ENCODE assay signal across 12 mouse cellular contexts in the genomic region with DNA sequence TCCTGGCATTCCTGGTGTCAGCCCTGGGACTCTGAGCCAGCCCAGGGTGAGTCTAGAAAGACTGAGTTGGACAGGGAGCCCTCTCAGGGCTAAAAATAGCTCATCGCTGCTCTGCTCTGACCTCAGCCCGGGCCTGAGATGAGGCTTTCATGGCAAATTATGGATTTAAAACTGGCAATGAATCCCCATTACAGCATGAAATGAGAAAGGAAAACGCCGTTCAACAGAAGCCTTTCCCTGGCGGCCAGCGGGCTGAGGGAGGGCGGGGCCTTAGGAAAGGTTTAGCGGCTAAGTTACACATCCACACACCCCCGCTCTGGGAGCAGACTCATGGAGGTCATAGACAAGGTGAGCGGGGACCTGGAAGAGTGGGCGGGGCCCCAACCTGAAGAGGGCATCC.
DNase-seq lines count a peak whose midpoint lies in the region; ATAC-seq and TF ChIP-seq lines count a peak whose summit lies in the region.
"Had no signal": no experiment of that assay in that cellular context is flagged by ENCODE, and none has a peak within 500 bp of the region (broad histone marks: within the 10 kb centered on the region; RNA-seq: fewer than 3 reads in every experiment).

No protein-coding gene starts in this region.

- no peak overlapping the region for H3K4me3 ChIP-seq in heart, embryonic 14.5 days (ENCODE audit: control insufficient read depth in 1 of 2, insufficient read depth in 1 of 2, low read depth in 1 of 2, low read length in 2 of 2)
- H3K4me3 ChIP-seq in lung, postnatal 0 days (ENCODE audit: low read depth, low read length): no peak overlapping the region
- H3K4me3 ChIP-seq in kidney, embryonic 15.5 days (replicated peaks): no peak overlapping the region

- no peaks in the 10 kb centered on the region for H3K9me3 ChIP-seq in heart, embryonic 14.5 days (ENCODE audit: control insufficient read depth, low read length)
- H3K9me3 ChIP-seq in lung, postnatal 0 days (ENCODE audit: low read length): no peaks in the 10 kb centered on the region
- no peaks in the 10 kb centered on the region for H3K9me3 ChIP-seq in kidney, embryonic 15.5 days (replicated peaks)

- H3K27ac ChIP-seq in heart, embryonic 14.5 days (replicated peaks in 1 of 2; ENCODE audit: control insufficient read depth in 1 of 2, insufficient read depth in 1 of 2, low read depth in 2 of 2, low read length in 2 of 2): peak overlapping the region; percentile 77 to 82
- no peak overlapping the region for H3K27ac ChIP-seq in lung, postnatal 0 days (ENCODE audit: low read length)
- no peak overlapping the region for H3K27ac ChIP-seq in kidney, embryonic 15.5 days
- H3K27ac ChIP-seq: kidney, postnatal 0 days; liver, embryonic 14.5 days had no signal

- no peak overlapping the region for H3K9ac ChIP-seq in heart, embryonic 14.5 days (ENCODE audit: low read length)
- no peak overlapping the region for H3K9ac ChIP-seq in lung, postnatal 0 days (replicated peaks; ENCODE audit: low read depth)
- H3K9ac ChIP-seq in kidney, embryonic 15.5 days: no peak overlapping the region
- H3K9ac ChIP-seq: liver, embryonic 14.5 days had no signal

- ATAC-seq in heart, embryonic 14.5 days (ENCODE audit: insufficient number of reproducible peaks, insufficient read depth, low FRiP score, low read depth): peak; percentile 68
- ATAC-seq in lung, postnatal 0 days: peak; percentile 28; the same call in 1 of the 2 replicates
- no peak for ATAC-seq in kidney, embryonic 15.5 days (replicated peaks; ENCODE audit: low FRiP score)
- ATAC-seq: forebrain, embryonic 14.5 days; Patski had no signal

- peaks cover 6 to 13% of the 10 kb centered on the region in 2 experiments for H3K4me1 ChIP-seq in heart, embryonic 14.5 days (ENCODE audit: control insufficient read depth in 2 of 2, insufficient read depth in 2 of 2, low read length in 2 of 2)
- no peaks in the 10 kb centered on the region for H3K4me1 ChIP-seq in lung, postnatal 0 days (ENCODE audit: insufficient read depth, low read depth, low read length)
- H3K4me1 ChIP-seq in kidney, embryonic 15.5 days: no peaks in the 10 kb centered on the region

- H3K27me3 ChIP-seq in heart, embryonic 14.5 days (ENCODE audit: control insufficient read depth, insufficient read depth, low read length): no peaks in the 10 kb centered on the region
- no peaks in the 10 kb centered on the region for H3K27me3 ChIP-seq in lung, postnatal 0 days (replicated peaks; ENCODE audit: insufficient read depth, low read length)
- no peaks in the 10 kb centered on the region for H3K27me3 ChIP-seq in kidney, embryonic 15.5 days
- H3K27me3 ChIP-seq: Patski had no signal

- WGBS in heart, embryonic 14.5 days: 24% methylated on average over 11 of the region's 11 CpGs
- 30% methylated on average over 11 of the region's 11 CpGs for WGBS in lung, postnatal 0 days
- WGBS in kidney, embryonic 15.5 days: 64% methylated on average over 11 of the region's 11 CpGs

- H3K36me3 ChIP-seq in heart, embryonic 14.5 days (ENCODE audit: control insufficient read depth, insufficient read depth, low read length): no peaks in the 10 kb centered on the region
- H3K36me3 ChIP-seq in lung, postnatal 0 days (ENCODE audit: insufficient read depth, low read length): no peaks in the 10 kb centered on the region
- H3K36me3 ChIP-seq in kidney, embryonic 15.5 days: no peaks in the 10 kb centered on the region

- no peak for TF ChIP-seq CTCF in lung, postnatal 0 days (IDR thresholded peaks at IDR 0.05)

- peak overlapping the region; percentile 45 for H3K4me2 ChIP-seq in heart, embryonic 14.5 days (ENCODE audit: low read length)
- H3K4me2 ChIP-seq in lung, postnatal 0 days (replicated peaks; ENCODE audit: low read depth, low read length): no peak overlapping the region
- H3K4me2 ChIP-seq in kidney, embryonic 15.5 days: no peak overlapping the region

- DNase-seq in ZHBTc4 (ENCODE audit: low read depth, low spot score): peak; percentile 76
- peak; percentile 70 for DNase-seq in cerebellum, adult 9-11 months
- DNase-seq in lung, postnatal 0 days (ENCODE audit: low spot score): peak; percentile 11
- DNase-seq in spleen, postnatal 14 days (ENCODE audit: low spot score in 2 of 2): no peak
- DNase-seq in urinary bladder, postnatal 25 days (ENCODE audit: low spot score): no peak
- no peak for DNase-seq in right cerebral cortex, postnatal 10 days (ENCODE audit: low spot score in 2 of 2)

- no peak for TF ChIP-seq EP300 in lung, postnatal 0 days (IDR thresholded peaks at IDR 0.05)

Comparison
In these comparisons a context has a peak if more than half of its experiments do, and no peak if none do; other contexts are left out.
1. DNase-seq: peak in ZHBTc4 (single experiment), cerebellum, adult 9-11 months (single experiment) and lung, postnatal 0 days (single experiment); none in spleen, postnatal 14 days (0 of 2), urinary bladder, postnatal 25 days (single experiment) and right cerebral cortex, postnatal 10 days (0 of 2).
2. H3K27ac ChIP-seq: peak in heart, embryonic 14.5 days (2 of 2); none in lung, postnatal 0 days (single experiment) and kidney, embryonic 15.5 days (single experiment).